Mouse (Mus musculus): ENCODE data around the gene 0610037L13Rik. TPM values are rescaled to one million over a fixed set of nuclear protein-coding genes. Genes with fewer than 3 reads are reported as not detected.
A peak's percentile ranks its signal among the peaks of the same experiment; 100 is the strongest.

Gene 0610037L13Rik
- polyA plus RNA-seq, 1 experiment from 2014 or later, result 108 TPM

DNA sequence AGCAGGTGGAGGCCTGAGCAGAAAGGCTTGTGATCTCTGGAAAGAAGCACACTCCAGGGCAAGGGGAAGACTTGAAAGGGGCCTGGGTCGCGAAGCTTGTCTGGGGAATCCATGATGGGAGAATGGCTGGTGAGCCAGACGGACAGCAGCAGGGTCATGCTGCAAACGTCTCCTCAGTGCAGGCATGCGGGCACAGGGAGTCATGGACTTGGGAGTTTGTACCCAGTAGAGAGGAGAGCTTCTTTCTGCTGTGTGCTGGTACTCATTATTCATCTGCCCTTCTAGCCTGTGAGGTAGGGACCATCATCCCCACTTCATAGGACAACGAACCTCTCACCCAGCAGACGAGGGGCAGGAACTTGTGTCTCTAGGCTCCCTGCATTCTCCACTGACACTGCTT, 35.8 kb upstream of the 0610037L13Rik start:
- Histone ChIP-seq H3K4me2 (ENCODE audit: low read depth, low read length, severe bottlenecking) (no peak overlapping the region), H3K4me3 (ENCODE audit: low read depth, low read length) (no peak overlapping the region), H3K4me1 (replicated peaks; ENCODE audit: control insufficient read depth, insufficient read depth, low read length) (no peaks in the 10 kb centered on the region), H3K27me3 (ENCODE audit: control insufficient read depth, insufficient read depth, low read length) (no peaks in the 10 kb centered on the region), H3K9me3 (ENCODE audit: control insufficient read depth, low read length) (no peaks in the 10 kb centered on the region), H3K36me3 (ENCODE audit: control insufficient read depth, insufficient read depth, low read length) (no peaks in the 10 kb centered on the region; the same call in none of the 2 replicates), H3K9ac (ENCODE audit: low read length) (no peak overlapping the region), H3K27ac (ENCODE audit: low read depth, low read length) (no peak overlapping the region)
- DNase-seq (ENCODE audit: low spot score) (no peak), ATAC-seq (replicated peaks; ENCODE audit: low FRiP score) (no peak)
- WGBS, result 90% methylated on average over 7 of the region's 7 CpGs

DNA sequence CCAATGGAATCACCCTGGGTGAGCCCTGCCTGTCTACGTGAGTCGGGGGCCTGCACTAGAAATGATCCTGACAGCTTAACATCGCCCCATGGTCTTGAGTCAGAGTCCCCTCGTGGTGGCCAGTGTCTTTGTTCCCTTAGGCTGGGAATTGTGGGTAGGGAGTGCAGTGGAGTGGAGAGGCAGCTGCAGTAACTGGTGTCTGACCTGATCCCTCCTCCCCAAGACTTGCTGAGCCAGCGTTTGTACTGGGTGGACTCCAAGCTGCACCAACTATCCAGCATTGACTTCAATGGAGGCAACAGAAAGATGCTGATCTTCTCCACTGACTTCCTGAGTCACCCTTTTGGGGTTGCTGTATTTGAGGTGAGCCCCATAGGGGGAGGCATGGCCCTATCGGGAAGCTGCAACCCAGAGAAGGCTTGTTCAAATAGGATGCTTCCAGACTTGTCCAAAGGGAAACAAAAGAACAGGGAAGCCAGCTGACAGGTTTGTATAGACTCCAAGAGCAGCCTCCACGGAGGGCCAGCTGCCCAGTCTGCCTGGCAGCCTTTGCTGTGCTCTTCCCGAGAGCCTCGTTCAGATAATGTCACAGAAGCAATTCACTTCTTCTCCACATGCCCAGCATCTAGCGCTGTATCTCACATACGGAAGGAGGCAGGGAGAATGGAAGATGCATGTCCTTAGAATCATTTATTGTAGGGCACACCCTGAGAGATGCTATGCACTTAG, 32.5 kb upstream of the 0610037L13Rik start:
- ATAC-seq (replicated peaks; ENCODE audit: low FRiP score) (no peak), DNase-seq (ENCODE audit: low spot score) (peak; percentile 29)
- Histone ChIP-seq H3K4me3 (ENCODE audit: low read depth, low read length) (no peak overlapping the region), H3K27ac (ENCODE audit: low read depth, low read length) (no peak overlapping the region), H3K4me1 (replicated peaks; ENCODE audit: control insufficient read depth, insufficient read depth, low read length) (no peaks in the 10 kb centered on the region), H3K4me2 (ENCODE audit: low read depth, low read length, severe bottlenecking) (no peak overlapping the region), H3K9me3 (ENCODE audit: control insufficient read depth, low read length) (no peaks in the 10 kb centered on the region), H3K36me3 (ENCODE audit: control insufficient read depth, insufficient read depth, low read length) (peaks cover 3% of the 10 kb centered on the region), H3K27me3 (ENCODE audit: control insufficient read depth, insufficient read depth, low read length) (no peaks in the 10 kb centered on the region), H3K9ac (ENCODE audit: low read length) (no peak overlapping the region)
- 81% methylated on average over 11 of the region's 11 CpGs for WGBS

DNA sequence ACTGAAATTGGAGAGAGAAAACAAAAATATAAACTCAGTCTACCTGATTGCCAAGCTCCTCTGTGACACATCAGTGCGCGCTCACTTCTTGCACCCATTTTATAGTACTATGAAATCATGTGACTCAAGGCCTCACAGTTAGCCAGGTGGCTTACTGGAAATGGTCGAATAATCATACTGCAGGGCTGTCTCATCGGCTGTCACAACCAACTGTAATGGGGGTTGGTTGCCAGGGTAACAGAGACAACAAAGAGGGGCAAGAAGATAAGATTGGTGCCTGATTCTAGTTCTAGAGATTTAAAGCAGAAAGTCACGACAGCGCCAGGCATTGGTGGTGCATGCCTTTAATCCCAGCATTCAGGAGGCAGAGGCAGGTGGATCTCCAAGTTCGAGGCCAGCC, 30.6 kb upstream of the 0610037L13Rik start:
- H3K9ac ChIP-seq (ENCODE audit: low read length), result no peak overlapping the region
- peaks cover 3% of the 10 kb centered on the region for H3K36me3 ChIP-seq (ENCODE audit: control insufficient read depth, insufficient read depth, low read length)
- no peak overlapping the region for H3K4me3 ChIP-seq (ENCODE audit: low read depth, low read length)
- no peak overlapping the region for H3K27ac ChIP-seq (ENCODE audit: low read depth, low read length)
- H3K9me3 ChIP-seq (ENCODE audit: control insufficient read depth, low read length), result no peaks in the 10 kb centered on the region
- no peak for DNase-seq (ENCODE audit: low spot score)
- WGBS, result 93% methylated on average over 7 of the region's 7 CpGs
- no peaks in the 10 kb centered on the region for H3K4me1 ChIP-seq (replicated peaks; ENCODE audit: control insufficient read depth, insufficient read depth, low read length)
- no peak overlapping the region for H3K4me2 ChIP-seq (ENCODE audit: low read depth, low read length, severe bottlenecking)
- H3K27me3 ChIP-seq (ENCODE audit: control insufficient read depth, insufficient read depth, low read length), result no peaks in the 10 kb centered on the region
- ATAC-seq (replicated peaks; ENCODE audit: low FRiP score), result no peak

DNA sequence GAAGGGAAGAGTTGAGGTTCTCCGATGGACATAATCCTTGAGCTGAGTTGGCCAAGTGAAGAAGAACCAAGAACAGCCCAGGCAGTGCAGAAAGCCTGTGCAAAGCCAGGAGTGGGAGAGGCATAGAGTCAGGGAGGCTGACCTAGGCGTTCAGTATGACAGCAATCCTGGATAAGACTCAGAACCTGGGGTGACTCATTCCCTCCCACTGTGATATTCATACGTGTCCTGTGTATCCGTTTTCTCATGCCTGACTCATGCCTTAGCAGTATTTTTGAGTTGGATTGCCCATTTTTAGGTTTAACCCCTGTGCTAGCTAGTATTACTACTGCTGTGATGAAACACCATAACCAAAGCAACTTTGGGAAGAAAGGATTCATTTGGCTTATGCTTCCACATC, 24.7 kb upstream of the 0610037L13Rik start:
- Histone ChIP-seq H3K9me3 (ENCODE audit: control insufficient read depth, low read length) (no peaks in the 10 kb centered on the region), H3K4me3 (ENCODE audit: low read depth, low read length) (no peak overlapping the region), H3K27ac (ENCODE audit: low read depth, low read length) (no peak overlapping the region), H3K36me3 (ENCODE audit: control insufficient read depth, insufficient read depth, low read length) (peaks cover 6% of the 10 kb centered on the region), H3K27me3 (ENCODE audit: control insufficient read depth, insufficient read depth, low read length) (no peaks in the 10 kb centered on the region), H3K4me1 (replicated peaks; ENCODE audit: control insufficient read depth, insufficient read depth, low read length) (no peaks in the 10 kb centered on the region), H3K9ac (ENCODE audit: low read length) (no peak overlapping the region), H3K4me2 (ENCODE audit: low read depth, low read length, severe bottlenecking) (no peak overlapping the region)
- ATAC-seq (replicated peaks; ENCODE audit: low FRiP score) (no peak), DNase-seq (ENCODE audit: low spot score) (no peak)
- 88% methylated on average over 4 of the region's 4 CpGs for WGBS

DNA sequence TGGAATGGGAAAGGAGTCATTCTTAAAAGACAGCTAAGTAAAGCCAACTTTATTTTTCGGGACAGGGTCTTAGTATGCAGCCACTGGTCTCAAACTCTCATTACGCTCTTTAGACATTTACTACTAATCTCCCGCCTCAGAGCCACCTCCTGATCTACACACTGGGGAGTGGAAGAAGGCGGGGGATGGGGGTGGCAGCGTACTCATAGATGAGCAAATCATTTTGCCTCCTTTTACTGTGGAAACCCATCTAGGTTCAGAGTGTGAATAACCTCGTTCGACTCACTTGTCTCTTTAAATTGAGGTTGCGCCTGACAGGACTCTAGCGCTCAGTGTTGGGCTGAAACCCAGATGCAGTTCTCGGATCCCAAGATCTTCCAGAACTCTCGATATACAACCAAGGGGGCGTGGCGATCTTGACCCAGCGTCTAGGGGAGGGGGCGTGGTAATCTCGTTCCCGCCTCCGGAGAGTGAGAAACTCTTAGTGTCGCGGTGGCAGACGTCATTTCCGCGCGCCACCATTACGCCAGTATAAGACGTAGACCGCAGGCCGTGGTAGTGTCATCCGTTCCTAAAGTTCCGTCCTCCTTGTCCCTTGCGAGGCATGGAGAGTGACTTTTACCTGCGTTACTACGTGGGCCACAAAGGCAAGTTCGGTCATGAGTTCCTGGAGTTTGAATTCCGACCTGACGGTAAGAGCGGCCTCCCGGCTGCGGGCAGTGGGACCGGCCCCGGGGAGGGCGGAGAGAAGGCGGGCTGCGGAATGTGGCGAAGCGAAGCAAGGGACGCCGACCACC, 10.2 kb upstream of the 0610037L13Rik start, which contains the start of gene Magoh:
Magoh (plus strand) TSS at position 502 of the 797 bp plus-strand sequence.
- ATAC-seq (replicated peaks; ENCODE audit: low FRiP score) (peak; percentile 95), DNase-seq (ENCODE audit: low spot score) (peak; percentile 97)
- H3K4me1 ChIP-seq (replicated peaks; ENCODE audit: control insufficient read depth, insufficient read depth, low read length), result peaks cover 4% of the 10 kb centered on the region
- no peaks in the 10 kb centered on the region for H3K9me3 ChIP-seq (ENCODE audit: control insufficient read depth, low read length)
- no peaks in the 10 kb centered on the region for H3K27me3 ChIP-seq (ENCODE audit: control insufficient read depth, insufficient read depth, low read length)
- WGBS, result 3% methylated on average over 48 of the region's 48 CpGs
- peak within 1 kb of the TSS; percentile 66 for H3K4me2 ChIP-seq (ENCODE audit: low read depth, low read length, severe bottlenecking)
- H3K27ac ChIP-seq (ENCODE audit: low read depth, low read length), result no peak within 1 kb of the TSS
- H3K36me3 ChIP-seq (ENCODE audit: control insufficient read depth, insufficient read depth, low read length), result peaks cover 3% of the 10 kb centered on the region; the same call in 1 of the 2 replicates
- peak within 1 kb of the TSS; percentile 81 for H3K9ac ChIP-seq (ENCODE audit: low read length)
- H3K4me3 ChIP-seq (ENCODE audit: low read depth, low read length), result peak within 1 kb of the TSS; percentile 80

GRCm38 (mm10) chr4:107881631-107882030, 8.0 kb upstream of the 0610037L13Rik start:
- H3K9me3 ChIP-seq (ENCODE audit: control insufficient read depth, low read length), result no peaks in the 10 kb centered on the region
- peaks cover 4% of the 10 kb centered on the region for H3K4me1 ChIP-seq (replicated peaks; ENCODE audit: control insufficient read depth, insufficient read depth, low read length)
- H3K4me3 ChIP-seq (ENCODE audit: low read depth, low read length), result no peak overlapping the region
- H3K9ac ChIP-seq (ENCODE audit: low read length), result no peak overlapping the region
- DNase-seq (ENCODE audit: low spot score) (no peak), ATAC-seq (replicated peaks; ENCODE audit: low FRiP score) (no peak)
- no peak overlapping the region for H3K27ac ChIP-seq (ENCODE audit: low read depth, low read length)
- H3K36me3 ChIP-seq (ENCODE audit: control insufficient read depth, insufficient read depth, low read length), result peaks cover 11% of the 10 kb centered on the region; the same call in 1 of the 2 replicates
- WGBS, result 86% methylated on average over 1 of the region's 1 CpGs
- no peaks in the 10 kb centered on the region for H3K27me3 ChIP-seq (ENCODE audit: control insufficient read depth, insufficient read depth, low read length)
- H3K4me2 ChIP-seq (ENCODE audit: low read depth, low read length, severe bottlenecking), result no peak overlapping the region

DNA sequence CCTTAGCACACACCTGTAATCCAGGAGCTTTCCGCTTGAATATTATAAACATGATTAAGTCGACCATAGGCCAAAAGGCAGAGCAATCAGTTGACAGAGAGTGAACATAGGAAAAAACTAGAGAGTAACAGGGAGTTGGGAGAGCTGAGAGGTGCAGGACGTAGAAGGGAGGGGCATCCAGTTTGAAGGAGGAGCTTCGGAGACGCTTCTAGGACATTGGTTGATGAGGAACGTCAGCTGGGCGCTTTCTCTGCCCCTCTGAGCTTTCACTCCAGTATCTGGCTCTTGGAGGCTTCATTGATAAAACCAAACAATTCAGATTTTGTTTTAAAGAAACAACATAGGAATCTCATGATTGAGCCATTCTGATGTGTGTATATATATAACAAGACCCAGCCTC, 3.2 kb upstream of the 0610037L13Rik start:
- H3K4me1 ChIP-seq (replicated peaks; ENCODE audit: control insufficient read depth, insufficient read depth, low read length), result no peaks in the 10 kb centered on the region; the same call in 1 of the 2 replicates
- H3K36me3 ChIP-seq (ENCODE audit: control insufficient read depth, insufficient read depth, low read length), result peaks cover 11% of the 10 kb centered on the region; the same call in 1 of the 2 replicates
- DNase-seq (ENCODE audit: low spot score), result no peak
- 78% methylated on average over 7 of the region's 7 CpGs for WGBS
- H3K9me3 ChIP-seq (ENCODE audit: control insufficient read depth, low read length), result no peaks in the 10 kb centered on the region
- no peak overlapping the region for H3K4me2 ChIP-seq (ENCODE audit: low read depth, low read length, severe bottlenecking)
- H3K27me3 ChIP-seq (ENCODE audit: control insufficient read depth, insufficient read depth, low read length), result no peaks in the 10 kb centered on the region
- no peak overlapping the region for H3K27ac ChIP-seq (ENCODE audit: low read depth, low read length)
- no peak overlapping the region for H3K9ac ChIP-seq (ENCODE audit: low read length)
- ATAC-seq (replicated peaks; ENCODE audit: low FRiP score), result no peak
- H3K4me3 ChIP-seq (ENCODE audit: low read depth, low read length), result no peak overlapping the region

GRCm38 (mm10) chr4:107889385-107889730, 255 bp upstream of the 0610037L13Rik start:
- Histone ChIP-seq H3K36me3 (ENCODE audit: control insufficient read depth, insufficient read depth, low read length) (peaks cover 8% of the 10 kb centered on the region; the same call in 1 of the 2 replicates), H3K9me3 (ENCODE audit: control insufficient read depth, low read length) (no peaks in the 10 kb centered on the region), H3K27ac (ENCODE audit: low read depth, low read length) (peak overlapping the region; percentile 84), H3K9ac (ENCODE audit: low read length) (peak overlapping the region; percentile 70), H3K4me1 (replicated peaks; ENCODE audit: control insufficient read depth, insufficient read depth, low read length) (no peaks in the 10 kb centered on the region; the same call in 1 of the 2 replicates), H3K4me2 (ENCODE audit: low read depth, low read length, severe bottlenecking) (peak overlapping the region; percentile 78), H3K4me3 (ENCODE audit: low read depth, low read length) (peak overlapping the region; percentile 59), H3K27me3 (ENCODE audit: control insufficient read depth, insufficient read depth, low read length) (no peaks in the 10 kb centered on the region)
- ATAC-seq (replicated peaks; ENCODE audit: low FRiP score) (peak; percentile 45), DNase-seq (ENCODE audit: low spot score) (no peak)
- 2% methylated on average over 12 of the region's 12 CpGs for WGBS

Measured in forebrain, embryonic 11.5 days (tissue).